Mouse (Mus musculus): Measurements from ENCODE around the gene Hjurp. TPM values are rescaled to one million over a fixed set of nuclear protein-coding genes. Genes with fewer than 3 reads are reported as not detected.

Hjurp gene
- polyA plus RNA-seq, 1 experiment from 2014 or later, result 66.4 TPM

DNA sequence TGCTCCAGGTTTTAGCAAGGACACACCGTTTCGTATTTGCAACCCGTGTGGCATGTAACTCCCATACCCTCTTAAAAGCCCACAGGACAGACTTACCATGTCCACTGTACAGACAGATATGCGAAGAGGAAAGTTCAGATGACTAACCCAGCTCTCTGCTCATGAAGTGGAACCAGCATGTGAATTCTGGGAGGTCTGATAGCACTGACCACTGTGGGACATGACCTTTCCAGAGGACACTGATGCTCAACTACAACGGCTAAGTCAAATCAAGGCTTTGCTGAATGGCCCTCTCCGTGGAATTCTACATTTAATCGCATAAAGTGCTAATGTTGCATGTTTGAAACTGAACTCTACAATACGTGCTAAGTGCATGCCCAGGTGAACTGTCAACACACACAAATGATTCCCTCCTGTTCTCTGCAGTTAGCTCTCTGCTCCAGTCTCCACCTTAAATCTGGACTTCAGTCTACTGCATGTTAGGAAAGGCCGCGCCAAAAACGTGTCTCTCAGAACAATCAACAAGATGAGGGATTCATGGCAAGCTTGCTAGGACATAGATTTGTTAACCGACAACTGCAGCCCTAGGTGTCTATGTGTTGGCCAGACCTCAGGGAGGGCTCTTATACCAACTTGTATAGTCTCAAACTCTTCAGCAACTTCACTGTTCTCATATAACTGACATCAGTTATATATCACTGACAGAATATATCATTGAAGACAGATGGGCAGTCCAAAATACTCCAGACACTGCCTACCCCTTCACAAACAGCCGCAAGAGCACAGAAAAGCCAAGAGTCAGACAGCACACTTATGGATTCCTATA, 1.5 kb downstream of the Hjurp start:
- H3K4me3 ChIP-seq (ENCODE audit: low read length), result peak overlapping the region; percentile 51
- no peaks in the 10 kb centered on the region for H3K27me3 ChIP-seq (replicated peaks; ENCODE audit: control insufficient read depth, insufficient read depth, low read length)
- peaks cover 19% of the 10 kb centered on the region for H3K4me1 ChIP-seq (ENCODE audit: control insufficient read depth, insufficient read depth, low read depth, low read length)
- peak overlapping the region; percentile 68 for H3K4me2 ChIP-seq (ENCODE audit: low read length)
- peak overlapping the region; percentile 78 for H3K9ac ChIP-seq (ENCODE audit: low read depth, low read length)
- H3K9me3 ChIP-seq (ENCODE audit: control insufficient read depth, low read length), result 0 out of 2 replicates have a peak, but pooled peaks cover 2% of the 10 kb centered on the region
- ATAC-seq, result no peak
- H3K27ac ChIP-seq (ENCODE audit: low read depth, low read length), result no peak overlapping the region
- WGBS, result 67% methylated on average over 13 of the region's 13 CpGs
- peaks cover 17% of the 10 kb centered on the region for H3K36me3 ChIP-seq (ENCODE audit: control insufficient read depth, insufficient read depth, low read length)

DNA sequence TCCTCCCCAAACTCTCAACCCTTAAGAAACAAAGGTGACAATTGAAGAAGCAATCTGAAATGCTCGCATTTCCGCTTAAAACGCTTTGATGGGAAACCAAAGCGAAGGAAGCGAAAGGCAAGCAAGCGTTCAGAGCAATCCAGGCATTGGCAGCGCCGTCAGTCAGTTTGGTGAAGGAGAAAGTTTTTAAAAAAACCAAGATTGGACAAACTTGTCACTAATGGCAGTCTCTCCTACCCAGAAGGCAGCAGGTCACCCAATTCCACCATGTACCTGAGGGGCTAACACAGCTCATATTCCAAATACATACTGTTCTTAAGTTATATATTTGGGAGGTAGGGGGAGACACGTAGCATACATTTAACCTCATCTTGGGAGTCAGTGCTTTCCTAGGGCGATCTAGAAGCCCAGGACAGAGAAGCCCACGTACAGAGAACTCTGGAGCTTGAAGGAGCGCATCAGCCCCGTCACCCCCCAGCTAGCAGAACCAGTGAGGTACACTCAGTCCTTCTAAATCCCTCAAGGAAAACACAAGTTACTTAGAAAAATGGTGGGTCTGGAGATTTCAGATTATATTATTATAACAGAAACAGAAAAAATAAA, 2.3 kb downstream of the Hjurp start:
- Histone ChIP-seq H3K9ac (ENCODE audit: low read depth, low read length) (no peak overlapping the region), H3K4me2 (ENCODE audit: low read length) (no peak overlapping the region), H3K9me3 (ENCODE audit: control insufficient read depth, low read length) (0 out of 2 replicates have a peak, but pooled peaks cover 2% of the 10 kb centered on the region), H3K27ac (ENCODE audit: low read depth, low read length) (no peak overlapping the region), H3K27me3 (replicated peaks; ENCODE audit: control insufficient read depth, insufficient read depth, low read length) (no peaks in the 10 kb centered on the region), H3K4me1 (ENCODE audit: control insufficient read depth, insufficient read depth, low read depth, low read length) (peaks cover 19% of the 10 kb centered on the region), H3K36me3 (ENCODE audit: control insufficient read depth, insufficient read depth, low read length) (peaks cover 17% of the 10 kb centered on the region), H3K4me3 (ENCODE audit: low read length) (no peak overlapping the region)
- no peak for ATAC-seq
- 70% methylated on average over 13 of the region's 13 CpGs for WGBS

DNA sequence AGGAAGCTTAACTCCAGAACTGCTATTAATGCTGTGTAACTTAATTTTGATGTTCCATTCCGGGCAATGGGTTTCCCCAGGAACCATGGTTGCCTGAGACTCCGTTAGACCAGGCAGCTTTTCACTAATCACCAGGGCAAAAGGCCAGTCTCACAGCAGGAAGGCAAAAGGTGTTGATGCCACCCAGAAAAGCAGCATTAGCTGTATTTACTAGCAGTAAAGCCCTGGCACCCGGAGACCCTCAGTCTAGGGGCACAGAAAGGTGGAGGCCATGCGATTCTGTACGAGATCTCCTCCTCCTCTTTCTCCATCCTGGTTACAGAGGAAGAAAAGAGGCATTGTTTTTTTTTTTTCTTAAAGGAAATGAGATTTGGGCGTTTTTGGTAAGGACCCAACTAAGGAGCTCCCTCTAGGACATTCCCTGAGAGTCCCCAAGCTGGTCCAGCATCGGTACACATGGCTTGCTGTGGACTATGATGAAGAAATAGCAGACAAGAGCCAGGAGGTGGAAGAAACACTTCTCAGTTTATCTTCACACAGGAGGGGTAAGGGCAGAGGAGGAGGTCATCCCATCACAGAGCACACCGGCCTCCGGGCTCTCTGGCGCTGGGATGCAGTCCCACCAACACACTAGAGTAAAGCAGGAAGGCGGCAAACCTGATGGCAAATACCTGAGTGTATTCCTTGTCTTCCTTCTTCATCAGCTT, 2.9 kb downstream of the Hjurp start:
- WGBS, result 75% methylated on average over 11 of the region's 11 CpGs
- Histone ChIP-seq H3K27ac (ENCODE audit: low read depth, low read length) (no peak overlapping the region), H3K9me3 (ENCODE audit: control insufficient read depth, low read length) (0 out of 2 replicates have a peak, but pooled peaks cover 2% of the 10 kb centered on the region), H3K27me3 (replicated peaks; ENCODE audit: control insufficient read depth, insufficient read depth, low read length) (no peaks in the 10 kb centered on the region), H3K36me3 (ENCODE audit: control insufficient read depth, insufficient read depth, low read length) (peaks cover 23% of the 10 kb centered on the region), H3K4me2 (ENCODE audit: low read length) (no peak overlapping the region), H3K4me3 (ENCODE audit: low read length) (no peak overlapping the region), H3K4me1 (ENCODE audit: control insufficient read depth, insufficient read depth, low read depth, low read length) (peaks cover 19% of the 10 kb centered on the region), H3K9ac (ENCODE audit: low read depth, low read length) (no peak overlapping the region)
- ATAC-seq, result no peak

DNA sequence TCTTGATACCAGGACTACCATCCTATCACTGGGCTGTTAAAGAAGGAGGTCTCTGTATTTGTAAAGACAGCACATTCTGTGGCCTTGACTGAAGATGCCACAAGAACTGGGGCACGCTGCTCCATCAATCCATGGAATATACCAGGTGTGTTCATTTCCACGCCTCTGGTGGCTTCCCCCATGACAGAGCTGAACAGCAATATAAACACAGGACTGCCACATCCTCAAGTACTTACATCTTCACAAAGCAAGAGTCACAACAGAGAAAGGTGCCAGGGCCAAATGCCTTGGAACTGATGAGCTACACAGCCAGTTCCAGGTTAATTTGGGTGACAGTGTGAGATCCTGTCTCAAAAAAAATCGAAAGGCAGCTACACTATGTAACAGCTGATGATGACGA, 3.6 kb downstream of the Hjurp start:
- Histone ChIP-seq H3K36me3 (ENCODE audit: control insufficient read depth, insufficient read depth, low read length) (peaks cover 30% of the 10 kb centered on the region), H3K27ac (ENCODE audit: low read depth, low read length) (no peak overlapping the region), H3K27me3 (replicated peaks; ENCODE audit: control insufficient read depth, insufficient read depth, low read length) (no peaks in the 10 kb centered on the region), H3K4me3 (ENCODE audit: low read length) (no peak overlapping the region), H3K4me2 (ENCODE audit: low read length) (no peak overlapping the region), H3K9ac (ENCODE audit: low read depth, low read length) (no peak overlapping the region), H3K9me3 (ENCODE audit: control insufficient read depth, low read length) (0 out of 2 replicates have a peak, but pooled peaks cover 2% of the 10 kb centered on the region), H3K4me1 (ENCODE audit: control insufficient read depth, insufficient read depth, low read depth, low read length) (peaks cover 19% of the 10 kb centered on the region)
- 85% methylated on average over 4 of the region's 4 CpGs for WGBS
- no peak for ATAC-seq

DNA sequence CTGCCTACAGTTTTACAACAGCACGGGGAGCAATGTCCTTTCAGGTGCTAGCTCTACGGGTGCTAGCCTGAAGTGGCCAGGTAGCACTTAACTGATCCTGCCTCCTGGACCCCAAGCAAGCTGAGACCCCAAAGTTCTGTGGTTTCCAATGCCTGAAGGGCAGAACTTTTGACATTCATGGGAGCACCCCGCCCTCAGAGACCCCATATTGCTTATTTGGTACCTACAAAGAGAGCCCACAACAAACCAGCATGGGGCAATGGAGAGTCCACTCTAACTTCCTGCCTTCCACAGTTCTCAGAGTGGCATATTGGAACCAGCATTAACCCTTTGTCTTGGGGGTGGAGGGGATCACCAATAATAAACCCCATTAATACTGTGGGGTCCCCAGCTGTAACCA, 4.1 kb downstream of the Hjurp start:
- H3K4me1 ChIP-seq (ENCODE audit: control insufficient read depth, insufficient read depth, low read depth, low read length), result peaks cover 19% of the 10 kb centered on the region
- H3K27ac ChIP-seq (ENCODE audit: low read depth, low read length), result no peak overlapping the region
- no peak for ATAC-seq
- WGBS, result 96% methylated on average over 3 of the region's 3 CpGs
- no peaks in the 10 kb centered on the region for H3K27me3 ChIP-seq (replicated peaks; ENCODE audit: control insufficient read depth, insufficient read depth, low read length)
- H3K4me2 ChIP-seq (ENCODE audit: low read length), result no peak overlapping the region
- H3K36me3 ChIP-seq (ENCODE audit: control insufficient read depth, insufficient read depth, low read length), result peaks cover 35% of the 10 kb centered on the region
- no peak overlapping the region for H3K4me3 ChIP-seq (ENCODE audit: low read length)
- no peak overlapping the region for H3K9ac ChIP-seq (ENCODE audit: low read depth, low read length)
- H3K9me3 ChIP-seq (ENCODE audit: control insufficient read depth, low read length), result 0 out of 2 replicates have a peak, but pooled peaks cover 2% of the 10 kb centered on the region

DNA sequence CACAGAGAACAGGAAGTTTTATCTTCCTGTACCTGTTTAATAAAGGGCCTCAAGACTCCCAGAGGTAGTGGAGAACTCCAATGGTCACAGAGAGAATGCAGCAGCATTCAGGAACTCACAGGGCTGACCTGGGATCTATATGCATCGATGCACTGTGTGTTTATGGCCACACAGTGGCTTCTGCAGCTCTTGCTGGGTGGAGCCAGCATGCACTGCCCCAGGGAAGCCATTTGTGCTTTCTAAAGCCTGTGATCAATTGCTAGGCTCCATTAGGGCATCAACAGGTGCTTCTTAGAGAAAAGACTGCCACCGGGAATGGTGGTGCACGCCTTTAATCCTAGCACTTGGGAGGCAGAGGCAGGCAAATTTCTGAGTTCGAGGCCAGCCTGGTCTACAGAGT, 4.6 kb downstream of the Hjurp start:
- ATAC-seq, result no peak
- Histone ChIP-seq H3K27me3 (replicated peaks; ENCODE audit: control insufficient read depth, insufficient read depth, low read length) (no peaks in the 10 kb centered on the region), H3K27ac (ENCODE audit: low read depth, low read length) (no peak overlapping the region), H3K4me1 (ENCODE audit: control insufficient read depth, insufficient read depth, low read depth, low read length) (peaks cover 18% of the 10 kb centered on the region), H3K36me3 (ENCODE audit: control insufficient read depth, insufficient read depth, low read length) (peaks cover 39% of the 10 kb centered on the region), H3K9me3 (ENCODE audit: control insufficient read depth, low read length) (0 out of 2 replicates have a peak, but pooled peaks cover 2% of the 10 kb centered on the region), H3K9ac (ENCODE audit: low read depth, low read length) (no peak overlapping the region), H3K4me2 (ENCODE audit: low read length) (no peak overlapping the region), H3K4me3 (ENCODE audit: low read length) (no peak overlapping the region)
- 66% methylated on average over 4 of the region's 4 CpGs for WGBS

DNA sequence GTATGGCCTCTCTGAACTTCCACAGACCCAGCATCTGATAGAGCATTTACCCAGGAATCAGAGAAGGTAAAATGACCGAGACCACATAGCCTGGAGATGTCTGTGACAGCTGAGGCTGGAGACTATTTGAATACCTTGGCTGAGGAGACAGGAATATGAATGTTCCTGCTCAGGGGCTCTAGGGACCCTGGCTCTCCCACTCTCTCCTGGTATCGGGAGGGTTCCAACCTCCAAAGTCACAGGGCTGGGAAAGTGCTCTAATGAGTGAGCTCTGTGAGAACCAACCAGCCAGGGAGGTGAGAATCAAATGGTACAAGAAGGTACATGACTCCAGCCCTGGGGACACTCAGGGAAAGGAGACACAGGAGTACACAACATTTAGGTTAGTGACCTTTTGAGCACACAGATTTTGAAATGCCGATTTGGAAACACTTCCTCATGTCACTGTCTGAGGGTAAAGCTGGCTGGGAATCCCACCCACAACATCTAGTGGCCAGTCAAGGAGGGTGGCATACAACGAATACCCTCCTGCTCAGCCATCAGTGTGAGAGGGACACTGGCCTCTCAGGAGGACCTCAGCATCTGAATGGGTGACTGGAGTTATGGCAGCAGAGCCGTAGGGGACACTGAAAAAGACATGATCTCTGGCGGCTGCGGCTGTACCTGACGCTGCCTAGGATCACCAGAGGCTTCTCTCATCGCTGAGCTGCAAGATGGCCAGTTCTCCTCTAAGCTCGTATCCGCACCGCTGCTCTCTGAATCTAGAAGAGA, 7.7 kb downstream of the Hjurp start:
- no peak for ATAC-seq
- no peak overlapping the region for H3K9ac ChIP-seq (ENCODE audit: low read depth, low read length)
- 89% methylated on average over 12 of the region's 12 CpGs for WGBS
- H3K27ac ChIP-seq (ENCODE audit: low read depth, low read length), result no peak overlapping the region
- H3K4me3 ChIP-seq (ENCODE audit: low read length), result no peak overlapping the region
- H3K4me2 ChIP-seq (ENCODE audit: low read length), result no peak overlapping the region
- H3K9me3 ChIP-seq (ENCODE audit: control insufficient read depth, low read length), result no peaks in the 10 kb centered on the region
- H3K4me1 ChIP-seq (ENCODE audit: control insufficient read depth, insufficient read depth, low read depth, low read length), result no peaks in the 10 kb centered on the region
- H3K27me3 ChIP-seq (replicated peaks; ENCODE audit: control insufficient read depth, insufficient read depth, low read length), result no peaks in the 10 kb centered on the region
- H3K36me3 ChIP-seq (ENCODE audit: control insufficient read depth, insufficient read depth, low read length), result peaks cover 70% of the 10 kb centered on the region

DNA sequence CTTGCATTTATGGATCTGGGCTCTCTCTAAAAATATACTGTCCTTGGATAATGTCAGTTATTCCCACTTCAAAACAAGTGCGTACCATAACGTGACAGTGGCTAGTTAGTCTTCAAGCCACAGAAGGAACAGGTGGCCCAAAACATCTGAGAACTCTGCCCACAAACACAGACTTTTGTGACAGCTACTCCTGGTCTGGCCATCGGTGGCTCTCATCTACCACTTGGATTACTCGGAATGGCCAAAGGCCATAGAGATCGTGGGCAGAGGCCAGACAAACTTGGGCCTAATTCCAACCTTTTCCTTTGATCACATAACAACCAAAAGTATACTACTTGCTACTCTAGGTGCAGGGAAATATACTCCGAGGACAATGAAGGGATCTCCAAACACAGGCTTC, 9.4 kb downstream of the Hjurp start:
- no peaks in the 10 kb centered on the region for H3K4me1 ChIP-seq (ENCODE audit: control insufficient read depth, insufficient read depth, low read depth, low read length)
- no peaks in the 10 kb centered on the region for H3K9me3 ChIP-seq (ENCODE audit: control insufficient read depth, low read length)
- H3K9ac ChIP-seq (ENCODE audit: low read depth, low read length), result no peak overlapping the region
- no peak for ATAC-seq
- H3K27me3 ChIP-seq (replicated peaks; ENCODE audit: control insufficient read depth, insufficient read depth, low read length), result no peaks in the 10 kb centered on the region
- no peak overlapping the region for H3K4me2 ChIP-seq (ENCODE audit: low read length)
- H3K27ac ChIP-seq (ENCODE audit: low read depth, low read length), result no peak overlapping the region
- H3K4me3 ChIP-seq (ENCODE audit: low read length), result no peak overlapping the region
- WGBS, result 88% methylated on average over 6 of the region's 6 CpGs
- H3K36me3 ChIP-seq (ENCODE audit: control insufficient read depth, insufficient read depth, low read length), result peaks cover 74% of the 10 kb centered on the region
